Mouse (Mus musculus): ENCODE measurements around the gene Ubac2. TPM values are rescaled to one million over a fixed set of nuclear protein-coding genes. Genes with fewer than 3 reads are reported as not detected.
A peak's percentile ranks its signal among the peaks of the same experiment; 100 is the strongest.

The Ubac2 gene
- total RNA-seq, 1 experiment from 2014 or later, result 33.3 TPM

DNA sequence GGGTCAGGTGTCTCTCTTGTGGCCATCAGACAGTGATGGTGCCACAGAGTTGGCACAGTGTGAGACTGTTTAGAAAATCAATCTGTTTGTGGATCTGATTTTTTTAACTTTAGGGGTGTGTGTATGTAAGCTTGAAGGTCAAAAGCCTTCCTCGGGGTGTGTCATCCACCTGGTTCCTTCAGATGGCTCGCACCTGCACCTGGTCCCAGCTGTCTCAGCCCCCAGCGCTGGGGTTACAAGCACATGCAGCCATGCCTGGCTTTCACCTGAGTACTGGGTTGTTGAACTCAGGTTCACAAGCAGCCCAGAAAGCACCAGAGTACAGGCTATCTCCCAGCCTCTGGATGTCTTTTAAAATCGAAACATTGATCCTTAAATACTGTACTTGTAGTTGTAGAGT lies 115.2 kb downstream of the Ubac2 start:
- no peak for ATAC-seq (replicated peaks; ENCODE audit: low read depth, poor library complexity, severe bottlenecking)

- no peak for ATAC-seq (replicated peaks; ENCODE audit: low read depth, poor library complexity, severe bottlenecking)
Observed at GRCm38 (mm10) chr14:121994171-121994700, 115.8 kb downstream of the Ubac2 start.

DNA sequence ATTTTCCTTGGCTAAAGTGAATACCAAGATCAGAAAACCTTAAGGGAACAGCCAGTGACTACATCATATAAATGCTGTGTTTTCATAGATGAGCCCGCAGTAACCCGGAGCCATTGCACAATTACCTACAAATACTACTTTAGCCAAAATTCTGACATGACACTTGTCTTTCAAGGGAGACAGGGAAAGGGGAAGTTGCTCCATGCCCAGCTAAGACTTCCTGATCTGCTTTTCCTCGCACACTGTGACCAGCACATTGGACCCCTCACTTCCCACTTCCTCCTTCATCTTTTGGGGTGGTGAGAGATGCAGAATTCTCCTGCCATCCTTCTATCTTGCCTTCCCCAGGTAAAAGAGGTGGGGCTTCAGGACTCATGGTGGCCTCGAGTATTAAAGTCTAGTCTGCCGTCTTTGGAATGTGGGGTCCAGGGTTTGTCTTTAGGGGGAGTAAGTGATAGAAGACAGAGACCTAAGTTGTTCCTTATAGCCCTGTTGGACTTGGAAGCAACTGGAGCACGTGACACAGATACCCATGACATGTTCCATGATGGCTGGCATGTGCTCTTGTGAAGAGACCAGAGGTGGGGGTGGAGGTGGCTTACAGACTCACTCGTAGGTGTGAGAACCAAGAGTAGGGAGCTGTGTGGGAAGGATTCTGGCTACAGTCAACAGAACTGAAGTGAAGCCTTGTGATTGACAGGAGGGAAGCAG lies 116.6 kb downstream of the Ubac2 start:
- peak; percentile 73 for ATAC-seq (replicated peaks; ENCODE audit: low read depth, poor library complexity, severe bottlenecking)

- peak; percentile 24; the same call in 1 of the 2 replicates for ATAC-seq (replicated peaks; ENCODE audit: low read depth, poor library complexity, severe bottlenecking)
Observed at GRCm38 (mm10) chr14:121995557-121995870, 117.1 kb downstream of the Ubac2 start.

GRCm38 (mm10) chr14:121996786-121997185 lies 118.4 kb downstream of the Ubac2 start:
- ATAC-seq (replicated peaks; ENCODE audit: low read depth, poor library complexity, severe bottlenecking), result peak; percentile 19; the same call in 1 of the 2 replicates

DNA sequence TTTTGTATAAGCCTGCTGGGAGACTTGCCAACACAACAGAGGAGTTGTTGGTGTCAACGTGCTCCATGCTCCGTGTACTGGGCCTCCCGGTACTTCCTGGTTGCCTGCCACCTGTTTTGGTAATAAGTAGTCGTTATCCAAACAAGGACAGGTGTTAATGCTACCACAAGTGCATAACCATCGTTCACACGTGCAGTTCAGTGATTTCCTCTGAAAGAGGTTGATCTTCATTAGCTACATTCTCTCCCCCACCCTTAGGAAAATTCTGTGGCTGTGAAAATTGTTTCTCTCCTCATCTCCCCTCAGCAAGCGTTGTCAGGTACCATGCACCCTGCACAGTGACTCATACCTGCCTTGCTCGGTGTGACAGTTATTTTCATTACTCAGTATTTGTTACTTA lies 121.0 kb downstream of the Ubac2 start:
- ATAC-seq (replicated peaks; ENCODE audit: low read depth, poor library complexity, severe bottlenecking), result no peak

- no peak for ATAC-seq (replicated peaks; ENCODE audit: low read depth, poor library complexity, severe bottlenecking)
Observed at GRCm38 (mm10) chr14:122000346-122001105, 122.1 kb downstream of the Ubac2 start.

- ATAC-seq (replicated peaks; ENCODE audit: low read depth, poor library complexity, severe bottlenecking), result no peak
Observed at GRCm38 (mm10) chr14:122002224-122002623, 123.8 kb downstream of the Ubac2 start.

GRCm38 (mm10) chr14:122003812-122004211 lies 125.4 kb downstream of the Ubac2 start:
- ATAC-seq (replicated peaks; ENCODE audit: low read depth, poor library complexity, severe bottlenecking), result no peak

DNA sequence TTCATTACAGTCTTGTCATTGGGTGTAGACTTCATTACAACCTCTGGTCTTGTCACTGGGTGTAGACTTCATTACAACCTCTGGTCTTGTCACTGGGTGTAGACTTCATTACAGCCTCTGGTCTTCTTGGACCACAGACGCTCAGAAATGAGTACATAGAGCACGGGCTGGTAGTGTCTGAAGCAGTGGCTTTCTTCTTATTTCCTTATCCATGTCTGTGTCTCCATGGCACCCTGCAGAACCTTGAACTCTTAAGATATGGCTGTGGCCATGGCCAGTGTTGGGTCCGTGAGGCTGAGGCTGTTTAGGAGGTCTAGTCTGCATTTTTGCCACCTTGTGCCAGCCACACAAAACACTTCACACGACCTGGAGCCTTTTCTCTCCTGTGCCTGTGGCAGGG lies 129.8 kb downstream of the Ubac2 start:
- no peak for ATAC-seq (replicated peaks; ENCODE audit: low read depth, poor library complexity, severe bottlenecking)

DNA sequence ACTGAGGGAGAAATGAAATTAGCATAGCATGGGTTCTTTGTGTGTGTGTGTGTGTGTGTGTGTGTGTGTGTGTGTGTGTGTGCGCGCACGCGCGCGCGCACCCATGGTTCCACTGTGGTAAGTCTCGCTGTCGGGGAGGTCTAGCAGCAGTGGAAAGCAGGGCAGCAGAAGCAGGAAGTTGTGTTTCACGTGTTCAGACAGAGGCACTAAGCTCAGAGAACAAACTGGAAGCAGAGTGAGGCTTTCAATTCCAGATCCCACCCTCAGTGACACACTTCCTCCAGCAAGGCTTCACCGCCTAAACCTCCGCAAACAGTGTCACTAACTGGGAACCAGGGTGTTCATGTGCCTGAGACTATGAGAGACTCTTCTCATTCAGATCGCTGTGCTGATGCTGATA lies 131.1 kb downstream of the Ubac2 start:
- peak; percentile 74 for ATAC-seq (replicated peaks; ENCODE audit: low read depth, poor library complexity, severe bottlenecking)

DNA sequence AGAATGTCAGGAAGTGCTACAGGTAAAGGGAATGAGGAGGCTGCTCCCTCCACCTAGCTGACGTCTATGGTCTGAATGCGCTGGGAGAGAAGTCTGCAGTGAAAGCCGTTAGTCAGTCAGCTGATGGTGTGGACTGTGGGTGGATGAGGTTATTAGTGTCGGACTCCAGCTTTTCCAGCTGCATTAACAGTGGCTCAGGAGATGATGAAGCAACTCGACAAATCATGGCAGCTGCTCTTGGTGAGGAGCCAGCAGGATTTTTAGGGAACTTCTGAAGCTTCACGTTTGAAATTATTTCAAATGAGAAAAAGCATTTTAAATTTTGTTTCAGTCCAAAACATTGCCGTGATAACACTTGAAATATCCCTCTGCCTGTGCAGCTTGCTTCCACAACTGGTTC lies 131.9 kb downstream of the Ubac2 start:
- no peak for ATAC-seq (replicated peaks; ENCODE audit: low read depth, poor library complexity, severe bottlenecking)

GRCm38 (mm10) chr14:122011768-122012167 lies 133.3 kb downstream of the Ubac2 start:
- ATAC-seq (replicated peaks; ENCODE audit: low read depth, poor library complexity, severe bottlenecking), result no peak

- 0 out of 2 replicates have a peak, but pooled peaks have one; percentile 19 for ATAC-seq (replicated peaks; ENCODE audit: low read depth, poor library complexity, severe bottlenecking)
Observed at GRCm38 (mm10) chr14:122012193-122012592, 133.8 kb downstream of the Ubac2 start.

- no peak for ATAC-seq (replicated peaks; ENCODE audit: low read depth, poor library complexity, severe bottlenecking)
Observed at GRCm38 (mm10) chr14:122012814-122013213, 134.4 kb downstream of the Ubac2 start.

- peak; percentile 81 for ATAC-seq (replicated peaks; ENCODE audit: low read depth, poor library complexity, severe bottlenecking)
Observed at GRCm38 (mm10) chr14:122013417-122013951, 135.1 kb downstream of the Ubac2 start.

DNA sequence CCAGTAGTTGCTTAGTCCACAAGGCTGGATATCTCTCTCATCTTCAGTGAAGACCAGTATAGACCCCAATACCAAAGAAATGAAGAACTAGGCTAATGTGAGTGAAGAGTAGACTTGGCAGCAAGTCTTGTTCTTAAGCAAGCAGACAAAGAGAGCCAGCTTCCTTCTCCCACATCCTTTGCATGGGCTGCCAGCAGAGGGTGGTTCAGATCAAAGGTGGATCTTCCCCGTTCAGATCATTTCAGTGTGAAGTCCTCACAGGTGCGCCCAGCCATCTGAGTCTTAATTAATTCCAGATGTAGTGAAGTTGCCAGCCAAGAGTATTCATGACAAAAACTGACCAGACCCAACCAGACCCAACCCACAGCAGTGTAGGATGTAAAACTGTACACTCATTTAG lies 139.5 kb downstream of the Ubac2 start:
- ATAC-seq (replicated peaks; ENCODE audit: low read depth, poor library complexity, severe bottlenecking), result no peak

DNA sequence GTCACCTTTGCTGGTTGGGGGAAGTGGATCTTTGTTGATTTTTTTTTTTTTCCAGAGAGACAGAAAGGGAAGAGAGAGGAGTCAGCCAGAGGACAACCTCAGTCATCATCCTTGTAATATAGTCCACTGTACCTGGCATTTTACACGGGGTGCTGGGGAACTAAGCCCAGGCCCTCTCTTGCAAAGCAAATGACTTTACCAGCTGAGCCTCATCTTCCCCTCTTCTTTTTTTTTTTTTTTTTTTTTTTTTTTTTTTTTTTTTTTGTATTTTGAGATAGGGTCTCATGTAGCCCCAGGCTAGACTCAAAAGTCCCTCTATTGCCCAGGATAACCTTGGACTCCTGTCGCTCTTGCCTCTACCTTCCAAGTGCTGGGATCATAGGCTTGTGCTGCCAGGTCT lies 141.0 kb downstream of the Ubac2 start:
- ATAC-seq (replicated peaks; ENCODE audit: low read depth, poor library complexity, severe bottlenecking), result no peak

DNA sequence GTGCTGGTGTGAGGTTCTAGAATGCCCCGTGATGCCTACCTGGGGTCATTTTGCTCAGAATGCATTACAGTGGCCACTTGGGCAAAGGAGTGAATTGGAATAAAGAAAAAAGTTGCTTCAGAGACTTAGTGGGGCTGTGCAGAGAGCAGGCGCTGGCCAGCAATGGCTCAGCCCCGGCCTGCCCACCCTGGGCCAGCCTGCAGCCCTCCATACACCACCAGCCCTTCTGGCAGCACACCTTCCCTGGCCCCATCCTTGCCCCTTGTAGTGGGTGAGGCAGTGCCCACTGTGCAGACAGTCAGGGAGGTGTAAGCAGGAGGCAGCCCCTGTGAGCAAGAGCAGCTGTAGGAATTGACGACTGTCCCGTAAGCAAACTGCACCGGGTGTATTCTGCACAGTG lies 142.1 kb downstream of the Ubac2 start:
- no peak for ATAC-seq (replicated peaks; ENCODE audit: low read depth, poor library complexity, severe bottlenecking)

DNA sequence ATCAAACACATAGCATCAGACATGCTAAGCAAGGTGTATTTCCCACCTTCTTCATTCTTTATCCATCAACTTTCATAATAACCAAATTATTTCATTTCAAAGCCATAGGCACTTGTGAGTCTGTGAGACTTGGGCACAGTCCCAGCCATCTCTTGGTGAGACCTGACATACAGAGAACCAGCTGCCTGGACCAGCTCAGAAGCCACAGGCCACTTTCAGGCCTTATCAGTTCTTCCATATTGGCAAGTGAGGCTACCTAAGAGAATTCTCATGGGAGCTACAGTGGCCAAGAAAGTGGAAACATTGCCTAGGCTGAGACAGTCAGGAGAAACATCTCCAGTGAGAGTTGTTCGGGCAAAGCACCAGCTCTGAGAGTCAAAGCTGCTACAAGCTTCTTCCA lies 144.6 kb downstream of the Ubac2 start:
- ATAC-seq (replicated peaks; ENCODE audit: low read depth, poor library complexity, severe bottlenecking), result peak; percentile 37; the same call in 1 of the 2 replicates

- peak; percentile 79 for ATAC-seq (replicated peaks; ENCODE audit: low read depth, poor library complexity, severe bottlenecking)
Observed at GRCm38 (mm10) chr14:122023928-122024327, 145.5 kb downstream of the Ubac2 start.

All from common myeloid progenitor, adult 5-6 weeks (primary cell).